In genomic region chr10:60173035-60173434, GRCm38 (mm10) we compare ENCODE assay signal across 9 mouse cellular contexts. TPM values are rescaled to one million over a fixed set of nuclear protein-coding genes. Genes with fewer than 3 reads are reported as not detected.
DNase-seq lines count a peak whose midpoint lies in the region; ATAC-seq and TF ChIP-seq lines count a peak whose summit lies in the region.
"Had no signal": no experiment of that assay in that cellular context is flagged by ENCODE, and none has a peak within 500 bp of the region (broad histone marks: within the 10 kb centered on the region; RNA-seq: fewer than 3 reads in every experiment).

No protein-coding gene starts in this region.

- no peak for TF ChIP-seq CTCF in lung, embryonic 14.5 days (IDR thresholded peaks at IDR 0.05; ENCODE audit: low read depth)

- no peak overlapping the region for H3K4me3 ChIP-seq in lung, embryonic 14.5 days (ENCODE audit: low read depth, low read length)
- H3K4me3 ChIP-seq: heart, embryonic 15.5 days had no signal

- H3K27ac ChIP-seq in lung, embryonic 14.5 days (ENCODE audit: low read depth), result no peak overlapping the region
- H3K27ac ChIP-seq: heart, embryonic 15.5 days had no signal

- no peaks in the 10 kb centered on the region for H3K4me1 ChIP-seq in lung, embryonic 14.5 days (ENCODE audit: insufficient read depth)

- WGBS in lung, embryonic 14.5 days, result 38% methylated on average over 10 of the region's 10 CpGs

- no peak overlapping the region for H3K4me2 ChIP-seq in lung, embryonic 14.5 days
- H3K4me2 ChIP-seq: heart, embryonic 15.5 days had no signal

- H3K9me3 ChIP-seq in lung, embryonic 14.5 days (ENCODE audit: low read depth, low read length), result no peaks in the 10 kb centered on the region
- H3K9me3 ChIP-seq: heart, embryonic 15.5 days had no signal

- H3K36me3 ChIP-seq in lung, embryonic 14.5 days (ENCODE audit: insufficient read depth), result no peaks in the 10 kb centered on the region
- H3K36me3 ChIP-seq: heart, embryonic 15.5 days had no signal

- no peaks in the 10 kb centered on the region for H3K27me3 ChIP-seq in lung, embryonic 14.5 days (ENCODE audit: insufficient read depth, low read length)
- H3K27me3 ChIP-seq: heart, embryonic 15.5 days had no signal

- peak; percentile 47 to 72 for DNase-seq in cerebellum, postnatal 14 days
- no peak for DNase-seq in cerebellum, adult 9-11 months
- peak; percentile 82 for DNase-seq in lung, embryonic 14.5 days
- no peak for DNase-seq in lung, postnatal 25 days (ENCODE audit: low spot score)
- peak; percentile 89 to 92 for DNase-seq in layer of hippocampus, adult 8-10 months (ENCODE audit: low spot score in 2 of 2)
- DNase-seq in ovary, adult 18-20 months (ENCODE audit: low spot score), result peak; percentile 79
- no peak for DNase-seq in thymus, postnatal 14 days

- no peak overlapping the region for H3K9ac ChIP-seq in lung, embryonic 14.5 days
- H3K9ac ChIP-seq: heart, embryonic 15.5 days had no signal

- ATAC-seq in lung, embryonic 14.5 days (ENCODE audit: insufficient read depth), result peak; percentile 54; the same call in 1 of the 2 replicates
- ATAC-seq in granulocyte monocyte progenitor cell, adult 5-6 weeks (replicated peaks; ENCODE audit: poor library complexity, severe bottlenecking), result no peak

RNA-seq across cellular contexts. Expression of gene Chst3, which starts 46.0 kb away (rescaled TPM):
- polyA plus RNA-seq in lung, embryonic 14.5 days (2014; fragmentation: Nextera tagmentation; extraction: Ambion mirVana), result 2.1 TPM in 2 replicates
- 1 to 10 TPM; 1.3 to 2.5 (median 1.8) TPM for total RNA-seq in layer of hippocampus, adult 8-10 months (2022)
- not detected in 2 replicates for total RNA-seq in granulocyte monocyte progenitor cell, adult 5-6 weeks (2014; fragmentation: Nextera tagmentation)
- not detected in 2 replicates for total RNA-seq in granulocyte monocyte progenitor cell, adult 5-6 weeks (2017)

Comparison
In these comparisons a context has a peak if more than half of its experiments do, and no peak if none do; other contexts are left out.
1. DNase-seq: peak in cerebellum, postnatal 14 days (2 of 2), lung, embryonic 14.5 days (single experiment), layer of hippocampus, adult 8-10 months (2 of 2) and ovary, adult 18-20 months (single experiment); none in cerebellum, adult 9-11 months (single experiment), lung, postnatal 25 days (single experiment) and thymus, postnatal 14 days (single experiment).